12 mouse cellular contexts compared by ENCODE assay signal in genomic region chr5:26535556-26535955, GRCm38 (mm10).
DNase-seq lines count a peak whose midpoint lies in the region; TF ChIP-seq lines count a peak whose summit lies in the region.
"Had no signal": no experiment of that assay in that cellular context is flagged by ENCODE, and none has a peak within 500 bp of the region (broad histone marks: within the 10 kb centered on the region; RNA-seq: fewer than 3 reads in every experiment).

No protein-coding gene starts in this region.

- no peaks in the 10 kb centered on the region for H3K79me2 ChIP-seq in heart, adult 2 months (replicated peaks; ENCODE audit: control insufficient read depth, insufficient read depth, low read length)

- intact Hi-C loops in heart, adult 2 months (cut with DNase I) = no loop called here
- intact Hi-C loops in left cerebral cortex, postnatal 14 days (cut with DNase I) = no loop called here

- no peak for TF ChIP-seq POLR2A in heart, adult 2 months (IDR thresholded peaks at IDR 0.05; ENCODE audit: insufficient read depth, low read depth, low read length)

- no peaks in the 10 kb centered on the region for H3K36me3 ChIP-seq in heart, adult 2 months (ENCODE audit: control insufficient read depth, insufficient read depth, low read length)
- H3K36me3 ChIP-seq: G1E; heart, embryonic 13.5 days; limb, embryonic 13.5 days; neural tube, embryonic 12.5 days had no signal

- peak; percentile 68 for DNase-seq in heart, postnatal 4 days
- no peak for DNase-seq in heart, adult 2 months
- DNase-seq in ES-CJ7 (ENCODE audit: low read depth, low spot score) = peak; percentile 64
- DNase-seq in adrenal gland, postnatal 14 days = peak; percentile 73
- peak; percentile 86 to 88 for DNase-seq in kidney, postnatal 4 days
- no peak for DNase-seq in left cerebral cortex, postnatal 14 days (ENCODE audit: low spot score in 2 of 2)
- DNase-seq in cerebellum, postnatal 14 days = no peak
- DNase-seq in frontal cortex, postnatal 36 days (ENCODE audit: low spot score in 2 of 2) = no peak

- no peak for TF ChIP-seq EP300 in heart, adult 2 months (IDR thresholded peaks at IDR 0.05; ENCODE audit: insufficient read depth, low read depth, low read length)

- no peak overlapping the region for H3K9ac ChIP-seq in heart, adult 2 months (ENCODE audit: low read depth, low read length)
- H3K9ac ChIP-seq: heart, embryonic 13.5 days; limb, embryonic 13.5 days; neural tube, embryonic 12.5 days had no signal

- WGBS in heart, adult 2 months = 31% methylated on average over 6 of the region's 6 CpGs

- no peak overlapping the region for H3K4me3 ChIP-seq in heart, adult 2 months
- H3K4me3 ChIP-seq: heart, embryonic 13.5 days; limb, embryonic 13.5 days; neural tube, embryonic 12.5 days had no signal

- no peak overlapping the region for H3K27ac ChIP-seq in heart, adult 2 months
- H3K27ac ChIP-seq: heart, embryonic 13.5 days; limb, embryonic 13.5 days; neural tube, embryonic 12.5 days had no signal

- no peaks in the 10 kb centered on the region for H3K27me3 ChIP-seq in heart, adult 2 months (ENCODE audit: control insufficient read depth, insufficient read depth, low read length)
- H3K27me3 ChIP-seq: heart, embryonic 13.5 days; limb, embryonic 13.5 days; neural tube, embryonic 12.5 days had no signal

- no peaks in the 10 kb centered on the region for H3K4me1 ChIP-seq in heart, adult 2 months (ENCODE audit: control insufficient read depth, insufficient read depth, low read length)
- H3K4me1 ChIP-seq: heart, embryonic 13.5 days; limb, embryonic 13.5 days; neural tube, embryonic 12.5 days had no signal

- TF ChIP-seq CTCF in heart, adult 2 months (IDR thresholded peaks at IDR 0.05) = no peak

Comparison
In these comparisons a context has a peak if more than half of its experiments do, and no peak if none do; other contexts are left out.
1. DNase-seq: peak in heart, postnatal 4 days (single experiment), ES-CJ7 (single experiment), adrenal gland, postnatal 14 days (single experiment) and kidney, postnatal 4 days (2 of 2); none in heart, adult 2 months (0 of 2), left cerebral cortex, postnatal 14 days (0 of 2), cerebellum, postnatal 14 days (0 of 2) and frontal cortex, postnatal 36 days (0 of 2).